In genomic region chr5:95938044-95938625, GRCm38 (mm10) we compare ENCODE assay signal across 22 mouse cellular contexts. TPM values are rescaled to one million over a fixed set of nuclear protein-coding genes. Genes with fewer than 3 reads are reported as not detected.
DNase-seq lines count a peak whose midpoint lies in the region; ATAC-seq and TF ChIP-seq lines count a peak whose summit lies in the region.
"Had no signal": no experiment of that assay in that cellular context is flagged by ENCODE, and none has a peak within 500 bp of the region (broad histone marks: within the 10 kb centered on the region; RNA-seq: fewer than 3 reads in every experiment).

No protein-coding gene starts in this region.

- TF ChIP-seq CTCF in forebrain, postnatal 0 days (IDR thresholded peaks at IDR 0.05; ENCODE audit: low read depth): 0 out of 2 replicates have a peak, but pooled peaks have one; percentile 15
- TF ChIP-seq CTCF in liver, adult 2 months (IDR thresholded peaks at IDR 0.05; ENCODE audit: low read depth, low read length): peak; percentile 30; the same call in 1 of the 2 replicates
- TF ChIP-seq CTCF in stomach, postnatal 0 days (IDR thresholded peaks at IDR 0.05; ENCODE audit: low read depth): peak; percentile 24; the same call in 1 of the 2 replicates

- WGBS in forebrain, postnatal 0 days: 83% methylated on average over 11 of the region's 11 CpGs
- WGBS in forebrain, embryonic 13.5 days: 81% methylated on average over 11 of the region's 11 CpGs
- WGBS in liver, adult 2 months: 44% methylated on average over 11 of the region's 11 CpGs
- 61% methylated on average over 11 of the region's 11 CpGs for WGBS in stomach, postnatal 0 days

- H3K9me3 ChIP-seq in forebrain, postnatal 0 days (ENCODE audit: low read length): no peaks in the 10 kb centered on the region
- no peaks in the 10 kb centered on the region for H3K9me3 ChIP-seq in forebrain, embryonic 13.5 days (replicated peaks)
- H3K9me3 ChIP-seq in stomach, postnatal 0 days (ENCODE audit: control insufficient read depth, low read length): no peaks in the 10 kb centered on the region
- H3K9me3 ChIP-seq: G1E; limb, embryonic 12.5 days; stomach, embryonic 15.5 days had no signal

- no peaks in the 10 kb centered on the region for H3K27me3 ChIP-seq in forebrain, postnatal 0 days (ENCODE audit: insufficient read depth, low read length)
- H3K27me3 ChIP-seq in forebrain, embryonic 13.5 days: no peaks in the 10 kb centered on the region
- no peaks in the 10 kb centered on the region for H3K27me3 ChIP-seq in liver, adult 2 months (ENCODE audit: control insufficient read depth, insufficient read depth, low read length)
- H3K27me3 ChIP-seq in stomach, postnatal 0 days (ENCODE audit: control insufficient read depth, insufficient read depth, low read length): no peaks in the 10 kb centered on the region
- H3K27me3 ChIP-seq: limb, embryonic 12.5 days; stomach, embryonic 15.5 days had no signal

- no peak for TF ChIP-seq EP300 in stomach, postnatal 0 days (optimal IDR thresholded peaks at IDR 0.05)

- H3K4me3 ChIP-seq in forebrain, postnatal 0 days (ENCODE audit: low read depth, low read length): no peak overlapping the region
- H3K4me3 ChIP-seq in forebrain, embryonic 13.5 days: no peak overlapping the region
- no peak overlapping the region for H3K4me3 ChIP-seq in liver, adult 2 months (ENCODE audit: insufficient read depth, low read depth, low read length)
- no peak overlapping the region for H3K4me3 ChIP-seq in stomach, postnatal 0 days (ENCODE audit: low read depth, low read length)
- H3K4me3 ChIP-seq: erythroblast, embryonic 14.5 days; limb, embryonic 12.5 days; stomach, embryonic 15.5 days had no signal

- no peaks in the 10 kb centered on the region for H3K36me3 ChIP-seq in forebrain, postnatal 0 days (ENCODE audit: insufficient read depth)
- no peaks in the 10 kb centered on the region for H3K36me3 ChIP-seq in forebrain, embryonic 13.5 days (ENCODE audit: poor library complexity, severe bottlenecking)
- H3K36me3 ChIP-seq in liver, adult 2 months (ENCODE audit: control insufficient read depth, insufficient read depth, low read length): no peaks in the 10 kb centered on the region
- H3K36me3 ChIP-seq in stomach, postnatal 0 days (ENCODE audit: control insufficient read depth, insufficient read depth, low read length): no peaks in the 10 kb centered on the region
- H3K36me3 ChIP-seq: G1E; limb, embryonic 12.5 days; stomach, embryonic 15.5 days had no signal

- DNase-seq in forebrain, postnatal 0 days: no peak
- peak; percentile 73 for DNase-seq in liver, adult 2 months (ENCODE audit: extremely low read depth, low read depth, low spot score)
- no peak for DNase-seq in liver
- DNase-seq in forelimb bud, embryonic 11.5 days (ENCODE audit: low read depth, low spot score): peak; percentile 13
- DNase-seq in stomach, postnatal 0 days (ENCODE audit: low spot score): no peak
- no peak for DNase-seq in gastrocnemius, postnatal 25 days
- DNase-seq in adrenal gland, postnatal 14 days: no peak
- DNase-seq: cerebellum, adult 9-11 months; heart, postnatal 14 days; kidney, postnatal 14 days; layer of hippocampus, postnatal 36 days; lung, postnatal 14 days; right cerebral cortex, postnatal 4 days; thymus, postnatal 14 days had no signal

- H3K79me2 ChIP-seq in liver, adult 2 months (ENCODE audit: control insufficient read depth, insufficient read depth, low read length): no peaks in the 10 kb centered on the region

- H3K4me1 ChIP-seq in forebrain, postnatal 0 days (ENCODE audit: insufficient read depth): no peaks in the 10 kb centered on the region
- H3K4me1 ChIP-seq in forebrain, embryonic 13.5 days: no peaks in the 10 kb centered on the region
- peaks cover 6% of the 10 kb centered on the region; the same call in 1 of the 2 replicates for H3K4me1 ChIP-seq in liver, adult 2 months (ENCODE audit: control insufficient read depth, insufficient read depth, low read length)
- no peaks in the 10 kb centered on the region for H3K4me1 ChIP-seq in stomach, postnatal 0 days (replicated peaks; ENCODE audit: control insufficient read depth, insufficient read depth)
- H3K4me1 ChIP-seq: stomach, embryonic 15.5 days had no signal

- H3K4me2 ChIP-seq in forebrain, postnatal 0 days (ENCODE audit: low read depth): no peak overlapping the region
- no peak overlapping the region for H3K4me2 ChIP-seq in forebrain, embryonic 13.5 days
- H3K4me2 ChIP-seq in stomach, postnatal 0 days (replicated peaks; ENCODE audit: low read depth): no peak overlapping the region
- H3K4me2 ChIP-seq: limb, embryonic 12.5 days; midbrain, embryonic 11.5 days; stomach, embryonic 15.5 days had no signal

- H3K27ac ChIP-seq in forebrain, postnatal 0 days (ENCODE audit: low read depth, low read length): no peak overlapping the region
- H3K27ac ChIP-seq in forebrain, embryonic 13.5 days: no peak overlapping the region
- H3K27ac ChIP-seq in liver, adult 2 months (replicated peaks; ENCODE audit: insufficient read depth, low read depth, low read length): no peak overlapping the region
- H3K27ac ChIP-seq in stomach, postnatal 0 days (replicated peaks): no peak overlapping the region
- H3K27ac ChIP-seq: limb, embryonic 12.5 days; stomach, embryonic 15.5 days had no signal

- no peak for ATAC-seq in forebrain, postnatal 0 days
- no peak for ATAC-seq in forebrain, embryonic 13.5 days
- ATAC-seq in stomach, postnatal 0 days (ENCODE audit: low FRiP score, low TSS enrichment): no peak

- no peak for TF ChIP-seq POLR2A in liver, adult 2 months (IDR thresholded peaks at IDR 0.05; ENCODE audit: extremely low read depth, insufficient read depth, low read length)

- H3K9ac ChIP-seq in forebrain, postnatal 0 days: no peak overlapping the region
- no peak overlapping the region for H3K9ac ChIP-seq in forebrain, embryonic 13.5 days
- H3K9ac ChIP-seq in liver, adult 2 months (ENCODE audit: low read depth, low read length): no peak overlapping the region
- no peak overlapping the region for H3K9ac ChIP-seq in stomach, postnatal 0 days (ENCODE audit: low read length)
- H3K9ac ChIP-seq: limb, embryonic 12.5 days; stomach, embryonic 15.5 days had no signal

RNA-seq across cellular contexts. Expression of gene Cxcl13, which starts 18.6 kb away (rescaled TPM):
- not detected in 2 replicates for total RNA-seq in forebrain, postnatal 0 days (2014; rRNA removed)
- 0.22 TPM in 1 of 2 replicates, not detected in the other for polyA plus RNA-seq in forebrain, postnatal 0 days (2015; fragmentation: Nextera tagmentation; extraction: Ambion mirVana)
- not detected in 2 replicates for polyA plus RNA-seq in forebrain, embryonic 13.5 days (2015; fragmentation: Nextera tagmentation; extraction: Ambion mirVana)
- total RNA-seq in liver, adult 2 months (2014; rRNA removed): 0.55 and 0.60 TPM in 2 replicates
- 0.22 and 0.29 TPM in 2 replicates for polyA plus RNA-seq in liver, adult 2 months (2012; rRNA removed)
- 2.8 and 3.2 TPM in 2 replicates for polyA plus RNA-seq in stomach, postnatal 0 days (2015; fragmentation: Nextera tagmentation; extraction: Ambion mirVana)
- not detected for total RNA-seq in gastrocnemius, postnatal 25 days (2021)
- 1.4 and 15.9 TPM in 2 replicates for total RNA-seq in adrenal gland, postnatal 14 days (2021)
- total RNA-seq: G1E; granulocyte monocyte progenitor cell, adult 5-6 weeks; layer of hippocampus, postnatal 36 days had no signal
- polyA plus RNA-seq: erythroblast, embryonic 14.5 days; frontal cortex, adult 2 months; G1E; midbrain, embryonic 11.5 days had no signal

Comparison
In these comparisons a context has a peak if more than half of its experiments do, and no peak if none do; other contexts are left out.
1. DNase-seq: peak in liver, adult 2 months (single experiment) and forelimb bud, embryonic 11.5 days (single experiment); none in forebrain, postnatal 0 days (single experiment), liver (single experiment), stomach, postnatal 0 days (single experiment), gastrocnemius, postnatal 25 days (single experiment) and adrenal gland, postnatal 14 days (single experiment).
2. Peak in every context shown above with its lines, with median percentiles within 50 percentile points of each other: CTCF ChIP-seq.